Mouse (Mus musculus) spleen, postnatal 0 days (tissue): Measurements from ENCODE around the gene Olfr1406. TPM values are rescaled to one million over a fixed set of nuclear protein-coding genes. Genes with fewer than 3 reads are reported as not detected.

Experiments used
- polyA plus RNA-seq: library from polyadenylated mRNA; unstranded; fragments of >200 nt; fragmentation: Nextera tagmentation; extraction: Ambion mirVana; gene quantifications from 2 replicates; pipeline ENCODE4 v1.2.1, GENCODE M21; 2015

Gene Olfr1406
- not detected in 2 replicates for polyA plus RNA-seq

GRCm38 (mm10) chr1:173190540-173190939, at the start of gene Olfr1406:
Gene Olfr1406, minus strand, starts transcription at chr1:173190640.

GRCm38 (mm10) chr1:173227081-173227480, 36.6 kb upstream of the Olfr1406 start, which contains the start of gene Fcer1a:
Gene Fcer1a, minus strand, starts transcription at chr1:173227214.

GRCm38 (mm10) chr1:173212092-173212491, 21.7 kb upstream of the Olfr1406 start, which contains the start of gene Olfr1404:
Gene Olfr1404, plus strand, starts transcription at chr1:173212392.

GRCm38 (mm10) chr1:173197508-173197907, 7.1 kb upstream of the Olfr1406 start, which contains the start of gene Olfr218:
Gene Olfr218, plus strand, starts transcription at chr1:173197808.

GRCm38 (mm10) chr1:173137274-173137673, 53.2 kb downstream of the Olfr1406 start, which contains the start of gene Olfr1408:
Gene Olfr1408, minus strand, starts transcription at chr1:173137374.

Other genes starting within 250 kb of the Olfr1406 start
- gene Olfr16, start 240.2 kb downstream of the Olfr1406 start, polyA plus RNA-seq: not detected in 2 replicates
- gene Olfr1408, start 53.3 kb downstream of the Olfr1406 start, polyA plus RNA-seq: not detected in 2 replicates
- not detected in 2 replicates for gene Olfr218, start 7.2 kb upstream of the Olfr1406 start, polyA plus RNA-seq
- gene Olfr1404, start 21.8 kb upstream of the Olfr1406 start, polyA plus RNA-seq: not detected in 2 replicates
- gene Fcer1a, start 36.6 kb upstream of the Olfr1406 start, polyA plus RNA-seq: 4.6 and 5.0 TPM in 2 replicates
- gene Olfr418, start 75.4 kb upstream of the Olfr1406 start, polyA plus RNA-seq: not detected in 2 replicates
- gene Mptx2, start 87.1 kb upstream of the Olfr1406 start, polyA plus RNA-seq: not detected in 2 replicates
- gene Ackr1, start 143.1 kb upstream of the Olfr1406 start, polyA plus RNA-seq: 35.1 and 49.6 TPM in 2 replicates
- gene Aim2, start 160.2 kb upstream of the Olfr1406 start, polyA plus RNA-seq: 7.7 and 9.0 TPM in 2 replicates
- 1.6 TPM in 2 replicates for gene Cadm3, start 177.1 kb upstream of the Olfr1406 start, polyA plus RNA-seq